24 mouse cellular contexts compared by ENCODE assay signal in the genomic region with DNA sequence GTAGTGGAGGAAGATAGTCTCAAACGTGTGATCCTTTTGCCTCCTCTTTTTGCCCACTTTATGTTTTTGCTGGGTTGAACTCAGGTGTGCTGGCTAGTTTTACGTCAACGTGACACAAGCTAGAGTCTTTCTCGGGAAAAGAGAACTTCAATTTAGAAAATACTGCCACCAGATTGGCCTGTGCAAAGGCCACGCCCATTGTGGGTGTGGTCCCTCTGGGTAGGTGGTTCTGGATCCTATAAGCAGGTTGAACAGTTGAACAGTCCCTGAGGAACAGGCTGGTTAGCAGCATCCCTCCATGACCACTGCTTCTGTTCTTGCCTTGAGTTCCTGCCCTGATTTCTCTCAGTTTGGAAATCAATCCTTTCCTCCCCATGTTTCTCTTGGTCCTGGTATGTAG.
"Had no signal": no experiment of that assay in that cellular context is flagged by ENCODE, and none has a peak within 500 bp of the region (broad histone marks: within the 10 kb centered on the region; RNA-seq: fewer than 3 reads in every experiment).

No protein-coding gene starts in this region.

- H3K4me1 ChIP-seq: heart, embryonic 13.5 days; heart, embryonic 15.5 days; hindbrain, embryonic 13.5 days; hindbrain, embryonic 15.5 days; limb, embryonic 13.5 days; limb, embryonic 15.5 days; liver, embryonic 15.5 days had no signal

- DNase-seq: gastrocnemius, postnatal 14 days; gastrocnemius, postnatal 36 days; heart, adult 11 months; heart, adult 2 months; heart, postnatal 14 days; heart, postnatal 36 days; kidney, adult 11 months; kidney, adult 2 months; kidney, adult 9 months; kidney, postnatal 14 days; kidney, postnatal 36 days; left cerebral cortex, postnatal 4 days; liver, embryonic 13.5 days had no signal

- H3K36me3 ChIP-seq: heart, embryonic 13.5 days; heart, embryonic 15.5 days; hindbrain, embryonic 13.5 days; hindbrain, embryonic 15.5 days; kidney, embryonic 15.5 days; limb, embryonic 13.5 days; limb, embryonic 15.5 days; liver, embryonic 13.5 days; liver, embryonic 15.5 days had no signal

- H3K4me3 ChIP-seq: heart, adult 2 months; heart, embryonic 13.5 days; heart, embryonic 15.5 days; hindbrain, embryonic 13.5 days; hindbrain, embryonic 15.5 days; kidney, embryonic 15.5 days; left cerebral cortex, adult 2 months; limb, embryonic 13.5 days; limb, embryonic 15.5 days; liver, embryonic 13.5 days; liver, embryonic 15.5 days had no signal

- H3K27me3 ChIP-seq: heart, embryonic 13.5 days; heart, embryonic 15.5 days; hindbrain, embryonic 13.5 days; hindbrain, embryonic 15.5 days; kidney, embryonic 15.5 days; limb, embryonic 13.5 days; limb, embryonic 15.5 days; liver, embryonic 13.5 days; liver, embryonic 15.5 days had no signal

- H3K27ac ChIP-seq: heart, adult 2 months; heart, embryonic 13.5 days; heart, embryonic 15.5 days; hindbrain, embryonic 13.5 days; hindbrain, embryonic 15.5 days; hindbrain, postnatal 0 days; kidney, embryonic 15.5 days; kidney, postnatal 0 days; left cerebral cortex, adult 2 months; limb, embryonic 13.5 days; limb, embryonic 15.5 days; liver, embryonic 13.5 days; liver, embryonic 15.5 days had no signal

- H3K9me3 ChIP-seq: heart, embryonic 13.5 days; heart, embryonic 15.5 days; hindbrain, embryonic 13.5 days; hindbrain, embryonic 15.5 days; kidney, embryonic 15.5 days; limb, embryonic 13.5 days; limb, embryonic 15.5 days; liver, embryonic 13.5 days; liver, embryonic 15.5 days had no signal

- H3K9ac ChIP-seq: heart, embryonic 13.5 days; heart, embryonic 15.5 days; hindbrain, embryonic 13.5 days; hindbrain, embryonic 15.5 days; kidney, embryonic 15.5 days; limb, embryonic 13.5 days; limb, embryonic 15.5 days; liver, embryonic 13.5 days; liver, embryonic 15.5 days had no signal
